35 mouse cellular contexts compared by ENCODE assay signal in the genomic region with DNA sequence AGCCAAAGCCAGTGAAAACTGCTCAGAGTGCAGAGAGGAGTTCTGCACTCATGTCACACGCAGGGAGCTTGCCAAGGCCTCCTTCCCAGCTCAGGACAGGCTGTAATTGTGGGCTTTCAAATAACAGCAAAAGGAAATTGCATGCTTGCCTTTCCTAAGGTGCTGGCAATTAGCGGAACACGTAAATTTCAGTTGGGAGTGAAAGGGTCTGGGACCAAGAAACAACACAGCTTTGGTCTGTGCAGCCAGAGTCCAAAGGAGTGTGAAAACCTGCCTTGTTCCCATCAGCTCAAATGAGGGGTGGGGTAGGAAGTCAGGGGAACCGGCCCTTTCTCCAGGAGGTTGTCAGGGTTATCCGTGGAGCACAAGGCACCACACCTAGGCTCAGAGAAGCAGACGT.
A peak's percentile ranks its signal among the peaks of the same experiment; 100 is the strongest.
DNase-seq lines count a peak whose midpoint lies in the region; ATAC-seq lines count a peak whose summit lies in the region.
"Had no signal": no experiment of that assay in that cellular context is flagged by ENCODE, and none has a peak within 500 bp of the region (broad histone marks: within the 10 kb centered on the region; RNA-seq: fewer than 3 reads in every experiment).

No protein-coding gene starts in this region.

- WGBS in hindbrain, embryonic 16.5 days, result 43% methylated on average over 6 of the region's 6 CpGs
- 50% methylated on average over 6 of the region's 6 CpGs for WGBS in hindbrain, embryonic 12.5 days
- WGBS in neural tube, embryonic 12.5 days, result 18% methylated on average over 6 of the region's 6 CpGs
- 20% methylated on average over 6 of the region's 6 CpGs for WGBS in neural tube, embryonic 14.5 days

- no peak overlapping the region for H3K27ac ChIP-seq in hindbrain, embryonic 16.5 days (ENCODE audit: low read depth, low read length)
- no peak overlapping the region for H3K27ac ChIP-seq in hindbrain, embryonic 12.5 days
- no peak overlapping the region for H3K27ac ChIP-seq in neural tube, embryonic 12.5 days
- no peak overlapping the region for H3K27ac ChIP-seq in neural tube, embryonic 14.5 days (ENCODE audit: low read depth, low read length)
- H3K27ac ChIP-seq: embryonic facial prominence, embryonic 13.5 days; gastrocnemius, adult 2 months; heart, adult 2 months; hindbrain, embryonic 14.5 days; kidney, embryonic 15.5 days; left cerebral cortex, adult 2 months; lung, embryonic 15.5 days; midbrain, embryonic 10.5 days; neural tube, embryonic 13.5 days; stomach, embryonic 15.5 days had no signal

- ATAC-seq in hindbrain, embryonic 16.5 days, result peak; percentile 60; the same call in 1 of the 2 replicates
- ATAC-seq in hindbrain, embryonic 12.5 days (ENCODE audit: low FRiP score), result no peak
- peak; percentile 68 for ATAC-seq in neural tube, embryonic 12.5 days (ENCODE audit: low FRiP score, low read depth)
- ATAC-seq in neural tube, embryonic 14.5 days (ENCODE audit: low read depth), result peak; percentile 60; the same call in 1 of the 2 replicates
- ATAC-seq: activated CD4-positive, CD25-positive, alpha-beta regulatory T cell, adult 4 months; inflammation-experienced regulatory T-cells, adult 6 months had no signal

- H3K4me1 ChIP-seq in hindbrain, embryonic 16.5 days (ENCODE audit: control insufficient read depth, insufficient read depth, low read depth, low read length), result no peaks in the 10 kb centered on the region
- H3K4me1 ChIP-seq in hindbrain, embryonic 12.5 days, result no peaks in the 10 kb centered on the region; the same call in none of the 2 replicates
- H3K4me1 ChIP-seq in neural tube, embryonic 12.5 days, result peaks cover 5% of the 10 kb centered on the region; the same call in 1 of the 2 replicates
- no peaks in the 10 kb centered on the region for H3K4me1 ChIP-seq in neural tube, embryonic 14.5 days (ENCODE audit: control insufficient read depth, insufficient read depth, low read length)
- H3K4me1 ChIP-seq: embryonic facial prominence, embryonic 13.5 days; lung, embryonic 15.5 days; stomach, embryonic 15.5 days had no signal

- H3K4me2 ChIP-seq in hindbrain, embryonic 16.5 days (ENCODE audit: low read length), result no peak overlapping the region
- H3K4me2 ChIP-seq in hindbrain, embryonic 12.5 days (replicated peaks), result no peak overlapping the region
- H3K4me2 ChIP-seq in neural tube, embryonic 12.5 days (replicated peaks), result no peak overlapping the region
- H3K4me2 ChIP-seq in neural tube, embryonic 14.5 days (ENCODE audit: low read depth, low read length), result no peak overlapping the region
- H3K4me2 ChIP-seq: embryonic facial prominence, embryonic 13.5 days; heart, embryonic 12.5 days; hindbrain, embryonic 14.5 days; kidney, embryonic 15.5 days; liver, embryonic 11.5 days; lung, embryonic 15.5 days; neural tube, embryonic 13.5 days; stomach, embryonic 15.5 days had no signal

- no peak overlapping the region for H3K9ac ChIP-seq in hindbrain, embryonic 16.5 days (ENCODE audit: low read depth, low read length)
- no peak overlapping the region for H3K9ac ChIP-seq in hindbrain, embryonic 12.5 days
- H3K9ac ChIP-seq in neural tube, embryonic 12.5 days, result no peak overlapping the region
- H3K9ac ChIP-seq in neural tube, embryonic 14.5 days (replicated peaks; ENCODE audit: low read depth, low read length), result no peak overlapping the region
- H3K9ac ChIP-seq: embryonic facial prominence, embryonic 13.5 days; heart, embryonic 12.5 days; hindbrain, embryonic 14.5 days; kidney, embryonic 15.5 days; lung, embryonic 15.5 days; neural tube, embryonic 13.5 days; stomach, embryonic 15.5 days had no signal

- peak; percentile 10 for DNase-seq in embryo, embryonic 11 days
- DNase-seq in embryo, embryonic 10 days (ENCODE audit: low spot score), result no peak
- DNase-seq in neural tube, embryonic 10.5 days (ENCODE audit: extremely low spot score, low spot score), result no peak
- DNase-seq in frontal cortex, adult 2 months (ENCODE audit: extremely low spot score in 1 of 2, low spot score in 1 of 2), result no peak
- DNase-seq: adrenal gland, adult 2 months; adrenal gland, postnatal 36 days; cerebellum, adult 8-10 months; cerebellum, postnatal 25 days; gastrocnemius, adult 2 months; gastrocnemius, postnatal 36 days; heart, adult 2 months; heart, postnatal 4 days; kidney, adult 18-20 months; kidney, postnatal 25 days; retina, postnatal 1 day; right cerebral cortex, postnatal 14 days; thymus, postnatal 14 days had no signal

- no peaks in the 10 kb centered on the region for H3K9me3 ChIP-seq in hindbrain, embryonic 16.5 days (ENCODE audit: control insufficient read depth, low read length)
- H3K9me3 ChIP-seq in hindbrain, embryonic 12.5 days (replicated peaks), result no peaks in the 10 kb centered on the region
- H3K9me3 ChIP-seq in neural tube, embryonic 12.5 days, result no peaks in the 10 kb centered on the region
- no peaks in the 10 kb centered on the region for H3K9me3 ChIP-seq in neural tube, embryonic 14.5 days (ENCODE audit: control insufficient read depth, low read length)
- H3K9me3 ChIP-seq: embryonic facial prominence, embryonic 13.5 days; heart, embryonic 12.5 days; kidney, embryonic 15.5 days; lung, embryonic 15.5 days; midbrain, embryonic 10.5 days; stomach, embryonic 15.5 days had no signal

- H3K4me3 ChIP-seq in hindbrain, embryonic 16.5 days (ENCODE audit: low read length), result no peak overlapping the region
- H3K4me3 ChIP-seq in hindbrain, embryonic 12.5 days, result no peak overlapping the region
- H3K4me3 ChIP-seq in neural tube, embryonic 12.5 days, result no peak overlapping the region
- H3K4me3 ChIP-seq in neural tube, embryonic 14.5 days (ENCODE audit: low read depth, low read length), result no peak overlapping the region
- H3K4me3 ChIP-seq: embryonic facial prominence, embryonic 13.5 days; erythroblast, embryonic 14.5 days; gastrocnemius, adult 2 months; heart, adult 2 months; heart, embryonic 12.5 days; kidney, embryonic 15.5 days; left cerebral cortex, adult 2 months; lung, embryonic 15.5 days; midbrain, embryonic 10.5 days; neural tube, embryonic 13.5 days; stomach, embryonic 15.5 days had no signal

- H3K27me3 ChIP-seq in hindbrain, embryonic 16.5 days (replicated peaks; ENCODE audit: control insufficient read depth, insufficient read depth, low read length), result no peaks in the 10 kb centered on the region; the same call in 1 of the 2 replicates
- peaks cover 6% of the 10 kb centered on the region; the same call in 1 of the 2 replicates for H3K27me3 ChIP-seq in hindbrain, embryonic 12.5 days
- 0 out of 2 replicates have a peak, but pooled peaks cover 3% of the 10 kb centered on the region for H3K27me3 ChIP-seq in neural tube, embryonic 12.5 days (replicated peaks)
- no peaks in the 10 kb centered on the region for H3K27me3 ChIP-seq in neural tube, embryonic 14.5 days (ENCODE audit: control insufficient read depth, insufficient read depth, low read length)
- H3K27me3 ChIP-seq: CH12.LX; embryonic facial prominence, embryonic 13.5 days; heart, embryonic 12.5 days; lung, embryonic 15.5 days; stomach, embryonic 15.5 days had no signal

- no peaks in the 10 kb centered on the region for H3K36me3 ChIP-seq in hindbrain, embryonic 16.5 days (ENCODE audit: control insufficient read depth, insufficient read depth, low read length)
- H3K36me3 ChIP-seq in hindbrain, embryonic 12.5 days, result no peaks in the 10 kb centered on the region
- no peaks in the 10 kb centered on the region for H3K36me3 ChIP-seq in neural tube, embryonic 12.5 days
- no peaks in the 10 kb centered on the region for H3K36me3 ChIP-seq in neural tube, embryonic 14.5 days (ENCODE audit: control insufficient read depth, insufficient read depth, low read length)
- H3K36me3 ChIP-seq: embryonic facial prominence, embryonic 13.5 days; heart, embryonic 12.5 days; kidney, embryonic 15.5 days; lung, embryonic 15.5 days; midbrain, embryonic 10.5 days; neural tube, embryonic 13.5 days; stomach, embryonic 15.5 days had no signal
